Mouse (Mus musculus): Measurements from ENCODE around the gene Usp43.

Usp43 gene

DNA sequence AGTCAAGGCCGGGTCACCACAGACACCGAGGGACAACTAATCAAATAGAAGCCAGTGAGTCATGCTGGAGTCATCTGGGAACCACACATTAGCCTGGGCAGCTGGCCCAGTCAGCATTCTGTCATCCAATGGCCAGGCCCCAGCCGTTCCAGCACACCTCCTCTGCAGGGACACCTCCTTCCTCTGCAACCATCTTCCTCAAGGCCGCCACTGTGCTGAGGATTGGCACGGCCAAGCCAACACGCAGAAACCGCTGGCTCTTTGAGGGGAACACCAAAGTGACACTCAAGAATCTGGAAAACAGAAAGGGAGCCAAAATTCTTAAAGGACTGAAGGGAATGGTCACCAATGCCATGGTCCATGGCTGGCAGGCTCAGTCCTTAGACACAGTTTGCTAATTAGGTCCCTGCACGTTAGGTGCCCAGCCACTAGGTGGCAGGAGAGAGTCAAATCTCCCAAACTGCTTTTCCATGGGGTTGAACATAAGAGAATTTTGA lies 24.8 kb downstream of the Usp43 start:
- peak; percentile 63 for DNase-seq

GRCm38 (mm10) chr11:67895641-67896040 lies 26.3 kb downstream of the Usp43 start:
- DNase-seq = no peak

DNA sequence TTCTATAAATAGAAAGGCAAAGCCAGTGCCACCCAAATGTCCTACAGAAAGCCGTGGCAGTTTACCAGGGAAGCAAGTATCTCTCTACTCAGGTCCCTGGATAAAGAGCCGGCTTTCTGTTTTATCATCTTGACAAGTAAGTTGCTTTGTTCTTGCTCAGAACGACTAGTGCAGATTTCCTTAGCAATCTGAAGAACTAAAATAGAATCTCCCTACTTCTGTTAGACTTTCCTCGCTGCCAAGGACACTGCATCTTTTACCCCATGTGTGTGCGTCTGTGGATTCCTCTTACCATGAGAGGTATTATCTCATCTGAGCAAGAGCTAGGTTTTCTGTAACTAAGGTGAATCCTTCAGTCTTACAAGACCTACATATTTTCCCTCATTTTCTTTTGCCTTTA lies 33.4 kb downstream of the Usp43 start:
- DNase-seq = no peak

DNA sequence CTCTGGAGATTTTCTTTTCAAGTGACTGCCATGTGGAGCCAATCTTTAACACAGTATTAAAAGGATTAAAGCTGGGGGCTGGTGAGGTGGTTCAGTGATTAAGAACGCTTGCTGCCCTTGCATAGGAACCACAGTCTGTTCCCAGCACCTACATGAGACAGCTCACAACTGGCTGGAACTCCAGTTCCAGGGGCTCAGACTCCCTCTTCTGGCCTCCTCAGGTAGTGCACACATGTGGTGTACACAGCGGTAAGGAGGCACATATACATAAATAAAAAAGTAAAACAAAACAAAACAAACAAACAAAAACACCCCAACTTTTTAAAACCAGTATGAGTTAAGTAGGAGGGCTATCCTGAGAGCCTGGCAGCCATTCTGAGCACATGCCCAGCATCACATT lies 36.0 kb downstream of the Usp43 start:
- no peak for DNase-seq

- DNase-seq = peak; percentile 3
Measured at GRCm38 (mm10) chr11:67865521-67866197, 56.3 kb downstream of the Usp43 start.

GRCm38 (mm10) chr11:67865100-67865499 lies 56.9 kb downstream of the Usp43 start:
- DNase-seq = no peak

- no peak for DNase-seq
Measured at GRCm38 (mm10) chr11:67861399-67861838, 60.5 kb downstream of the Usp43 start.

DNA sequence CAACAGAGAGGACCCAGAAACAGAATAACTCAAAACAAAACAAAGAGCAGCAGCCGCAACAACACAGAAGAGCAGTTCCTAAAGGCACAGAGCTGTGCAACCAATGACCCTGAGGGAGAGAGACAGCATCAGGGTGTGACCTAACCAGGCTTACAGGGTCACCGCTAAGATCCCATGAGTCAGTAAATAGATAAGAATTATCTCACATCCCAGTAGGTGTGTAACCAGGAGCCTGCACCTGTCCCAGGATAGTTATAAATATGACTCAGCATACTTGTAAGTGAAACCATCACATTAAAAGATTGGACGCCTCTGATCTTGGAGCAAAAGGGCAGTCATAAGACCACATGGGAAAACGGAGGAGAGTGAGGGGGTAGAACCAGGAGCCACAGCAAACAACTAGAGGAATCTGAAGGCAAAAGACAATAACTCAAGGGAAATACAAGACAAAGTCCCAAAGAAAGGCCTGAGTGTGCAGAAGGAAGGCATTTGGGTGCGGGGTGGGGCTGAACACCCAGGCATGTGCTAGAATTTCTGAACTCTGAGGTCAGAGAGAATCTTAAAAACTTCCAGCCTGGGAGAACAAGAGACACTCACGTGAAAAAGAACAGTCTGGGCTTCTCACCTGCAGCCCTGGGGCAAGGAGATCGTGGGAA lies 61.1 kb downstream of the Usp43 start:
- no peak for DNase-seq

DNA sequence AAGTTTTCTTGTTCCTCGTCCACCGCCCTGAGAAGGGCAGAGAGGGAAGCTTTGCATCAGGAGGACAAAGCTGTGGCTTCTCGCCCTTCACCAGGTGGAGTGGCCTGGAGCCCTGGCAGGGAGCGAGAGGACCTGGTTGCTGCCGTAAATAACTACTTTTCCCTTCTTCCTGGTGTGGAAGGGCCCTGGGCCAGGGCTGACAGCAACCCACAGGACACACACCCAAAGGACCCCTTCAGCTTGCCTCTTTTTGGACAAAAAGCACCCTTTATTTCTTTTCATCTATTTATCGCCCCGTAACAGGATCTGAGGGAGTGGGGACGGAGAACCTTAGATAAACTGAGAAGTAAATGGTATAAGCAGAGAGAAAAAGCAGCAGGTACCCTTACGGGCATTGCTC lies 63.4 kb downstream of the Usp43 start:
- DNase-seq = no peak

GRCm38 (mm10) chr11:67855035-67855434 lies 66.9 kb downstream of the Usp43 start:
- no peak for DNase-seq

DNA sequence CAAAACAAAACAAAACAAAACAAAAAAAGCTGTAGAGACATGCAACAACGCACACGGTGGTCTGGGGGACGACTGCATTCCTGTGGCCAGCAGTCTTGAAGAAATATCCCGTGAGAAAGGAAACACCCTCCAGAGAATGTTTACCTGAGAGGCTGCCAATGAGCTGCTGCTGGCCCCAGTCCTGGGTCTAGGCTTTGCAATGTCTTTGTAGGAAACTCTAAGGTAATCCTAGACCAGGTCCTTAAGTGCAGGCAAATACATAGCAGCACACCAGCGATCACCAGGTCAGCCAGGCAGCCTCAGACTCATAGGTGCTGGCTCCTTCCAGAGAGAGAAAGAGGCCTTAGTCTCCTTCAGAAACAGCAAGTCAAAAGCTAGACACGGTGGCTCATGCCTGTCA lies 68.0 kb downstream of the Usp43 start:
- no peak for DNase-seq

DNA sequence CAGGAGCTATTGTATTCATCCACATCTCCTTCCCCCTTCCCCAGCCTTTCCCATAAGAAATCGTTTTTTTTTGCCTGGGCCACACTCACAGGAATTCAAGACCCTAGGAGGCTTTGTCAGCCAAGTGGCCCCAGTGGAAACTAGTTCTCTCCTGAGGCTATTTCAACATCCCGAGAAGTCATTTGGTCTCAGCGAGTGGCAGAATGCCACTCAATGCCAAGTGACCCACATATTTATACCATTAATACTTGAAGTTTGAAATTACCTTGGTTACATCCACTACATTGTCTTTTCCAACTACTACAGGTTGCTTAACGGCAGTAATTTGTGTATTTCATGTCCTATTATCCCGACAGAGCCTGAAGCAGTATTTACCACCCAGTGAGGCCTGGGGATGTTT lies 70.2 kb downstream of the Usp43 start:
- no peak for DNase-seq

GRCm38 (mm10) chr11:67845193-67845592 lies 76.8 kb downstream of the Usp43 start:
- no peak for DNase-seq

DNA sequence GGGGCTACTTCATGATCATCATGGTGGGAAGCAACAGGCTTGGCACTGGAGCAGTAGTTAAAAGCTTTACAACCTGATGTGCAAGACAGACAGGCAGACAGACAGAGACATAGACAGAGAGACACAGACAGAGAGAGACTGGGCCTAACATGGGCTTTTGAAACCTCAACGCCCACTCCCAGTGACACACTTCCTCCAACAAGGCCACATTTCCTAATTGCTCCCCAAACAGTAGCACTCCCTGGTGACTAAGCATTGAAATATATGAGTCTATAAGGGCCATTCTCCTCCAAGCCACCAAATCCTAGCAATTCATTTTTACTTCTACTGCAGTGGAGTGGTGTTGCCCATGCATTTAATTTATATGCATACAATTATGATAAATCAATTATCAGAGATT lies 82.1 kb downstream of the Usp43 start:
- no peak for DNase-seq

DNA sequence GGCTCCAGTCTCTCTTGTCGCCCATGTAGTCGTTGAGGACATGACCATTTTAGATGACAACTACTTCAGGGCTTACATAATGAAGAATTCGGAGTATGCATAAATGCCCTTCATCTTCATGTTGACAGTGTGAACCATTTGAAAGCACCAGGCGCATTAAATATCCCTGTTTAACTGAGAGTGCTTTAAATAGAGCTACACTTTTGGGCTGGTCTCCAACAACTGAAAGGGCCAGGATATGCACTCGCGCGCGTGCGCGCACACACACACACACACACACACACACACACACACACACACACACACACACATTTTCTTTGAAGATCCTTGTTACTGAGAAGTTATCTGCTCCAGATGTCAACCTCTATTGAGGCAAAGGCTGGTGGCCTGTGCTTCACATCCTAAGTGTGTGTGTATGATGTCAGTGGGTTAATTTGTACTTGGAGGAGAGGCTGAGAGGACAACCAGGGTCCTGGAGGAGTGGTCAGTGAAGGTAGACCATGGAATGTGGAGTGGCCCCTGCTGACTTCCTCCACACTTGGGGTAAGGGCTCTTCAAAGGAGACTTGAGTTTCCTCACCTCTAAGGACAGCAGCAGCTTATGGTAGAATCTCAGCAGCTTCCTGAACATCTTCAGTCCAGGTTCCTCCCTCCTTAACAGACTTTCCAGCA lies 86.4 kb downstream of the Usp43 start:
- DNase-seq = no peak

DNA sequence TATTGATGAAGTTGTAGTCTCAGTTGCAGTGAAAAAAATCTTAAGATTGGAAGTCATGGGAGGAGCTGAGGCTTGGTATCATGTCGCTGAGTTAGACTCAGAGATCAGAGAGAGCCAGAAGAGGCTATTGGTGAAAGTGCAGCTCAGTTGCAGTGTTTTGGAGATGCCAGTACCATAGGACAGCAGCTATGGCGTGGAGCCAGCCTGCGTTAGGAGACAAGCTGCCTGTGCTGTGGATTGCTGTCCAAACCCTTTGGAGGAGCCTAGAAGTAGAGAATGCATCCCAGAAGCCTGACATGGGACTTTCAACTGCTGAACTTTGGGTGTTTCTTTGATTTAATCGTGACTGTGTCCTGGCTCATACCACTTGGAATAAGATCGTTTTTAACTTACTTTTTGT lies 90.1 kb downstream of the Usp43 start:
- DNase-seq = no peak

DNA sequence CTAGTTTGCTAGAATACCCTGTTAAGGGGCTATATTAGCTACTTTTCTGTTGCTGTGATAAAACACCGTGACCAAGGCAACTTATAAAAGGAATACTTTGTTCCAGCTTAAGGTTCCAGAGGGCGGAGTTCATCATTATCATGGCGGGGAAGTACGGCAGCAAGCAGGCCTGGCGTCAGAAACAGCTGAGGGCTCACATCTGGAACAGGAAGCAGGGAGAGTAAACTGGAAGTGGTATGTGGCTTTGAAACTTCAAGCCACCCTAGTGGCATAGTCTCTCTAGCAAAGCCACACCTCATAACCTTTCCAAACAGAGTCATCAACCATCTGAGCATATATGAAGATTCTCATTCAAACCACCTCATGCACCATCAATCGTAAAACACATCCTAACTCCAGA lies 92.4 kb downstream of the Usp43 start:
- DNase-seq = no peak

DNA sequence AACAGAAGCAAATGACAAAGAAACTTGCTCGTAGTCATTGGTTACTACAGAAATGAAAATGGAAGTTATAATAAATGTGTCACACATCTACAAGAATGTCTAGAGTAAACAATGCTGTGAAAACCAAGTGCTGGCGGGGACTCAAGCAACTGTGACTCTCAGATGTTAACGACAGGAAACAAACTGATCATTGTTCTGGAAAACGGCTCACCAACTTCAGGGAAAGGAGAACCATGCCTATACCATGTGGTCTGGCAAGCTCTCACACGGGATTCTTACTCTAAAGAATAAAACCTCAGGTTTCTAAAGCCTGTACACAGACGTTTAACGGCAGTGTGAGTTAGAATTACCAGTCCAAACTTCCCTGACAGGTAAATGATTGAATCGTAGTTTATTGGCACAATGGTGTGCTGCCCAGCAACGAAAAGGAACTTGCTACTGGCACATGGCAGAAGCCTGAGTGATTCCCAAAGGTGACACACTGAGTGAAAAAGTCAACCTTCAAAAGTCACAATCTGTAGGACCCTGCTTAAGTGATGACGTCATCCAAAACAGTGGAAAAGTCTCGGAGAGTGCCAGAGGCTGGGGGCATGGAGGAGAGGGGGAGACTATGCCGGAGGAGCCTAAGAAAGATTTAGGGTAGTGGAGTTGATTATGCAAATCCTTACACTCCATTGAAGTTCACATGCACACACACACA lies 93.4 kb downstream of the Usp43 start:
- peak; percentile 5 for DNase-seq

DNA sequence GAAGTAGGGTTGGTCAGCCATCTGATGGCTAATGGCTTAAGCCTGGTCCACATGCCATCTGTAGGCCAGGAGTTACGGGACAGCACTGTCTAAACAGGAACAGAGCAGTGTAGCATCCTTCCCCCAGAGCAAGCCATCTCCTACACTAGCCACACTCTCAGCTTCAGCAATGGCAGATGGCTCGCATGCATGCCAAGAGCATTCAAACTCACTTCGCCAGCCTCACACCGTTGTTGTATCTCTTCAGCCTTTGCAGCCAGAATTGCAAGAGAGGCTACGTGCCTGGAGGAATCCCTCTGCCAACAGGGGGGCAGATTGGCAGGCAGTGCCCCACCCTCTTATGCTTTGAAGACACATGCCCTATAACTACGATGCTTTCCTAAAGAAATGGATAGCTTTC lies 100.4 kb downstream of the Usp43 start:
- DNase-seq = no peak

GRCm38 (mm10) chr11:67820221-67820620 lies 101.7 kb downstream of the Usp43 start:
- peak; percentile 4 for DNase-seq

GRCm38 (mm10) chr11:67819604-67820003 lies 102.3 kb downstream of the Usp43 start:
- no peak for DNase-seq

GRCm38 (mm10) chr11:67811535-67811934 lies 110.4 kb downstream of the Usp43 start:
- DNase-seq = no peak

DNA sequence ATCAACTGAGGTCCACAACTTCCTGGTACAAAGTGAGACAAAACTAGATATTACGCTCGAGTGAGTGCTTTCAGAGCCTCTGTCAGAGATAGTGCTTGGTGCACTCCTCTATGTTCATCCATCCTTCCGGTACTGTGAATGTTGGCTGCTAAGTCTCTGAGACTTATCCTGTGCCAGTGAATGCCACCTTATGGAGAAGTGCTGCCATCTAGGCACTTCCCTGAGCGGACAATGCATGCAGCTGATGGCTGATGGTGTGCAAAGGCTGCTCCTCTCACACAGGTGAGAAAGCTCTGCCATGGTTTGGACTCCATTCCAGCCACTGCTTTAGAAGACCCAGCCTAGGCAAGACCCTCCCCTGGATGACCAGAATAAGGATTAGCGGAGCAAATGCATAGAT lies 113.9 kb downstream of the Usp43 start:
- DNase-seq = no peak

Data from kidney, adult 11 months (tissue).